Mouse (Mus musculus): ENCODE data around the gene Klhdc8b.

The Klhdc8b gene

DNA sequence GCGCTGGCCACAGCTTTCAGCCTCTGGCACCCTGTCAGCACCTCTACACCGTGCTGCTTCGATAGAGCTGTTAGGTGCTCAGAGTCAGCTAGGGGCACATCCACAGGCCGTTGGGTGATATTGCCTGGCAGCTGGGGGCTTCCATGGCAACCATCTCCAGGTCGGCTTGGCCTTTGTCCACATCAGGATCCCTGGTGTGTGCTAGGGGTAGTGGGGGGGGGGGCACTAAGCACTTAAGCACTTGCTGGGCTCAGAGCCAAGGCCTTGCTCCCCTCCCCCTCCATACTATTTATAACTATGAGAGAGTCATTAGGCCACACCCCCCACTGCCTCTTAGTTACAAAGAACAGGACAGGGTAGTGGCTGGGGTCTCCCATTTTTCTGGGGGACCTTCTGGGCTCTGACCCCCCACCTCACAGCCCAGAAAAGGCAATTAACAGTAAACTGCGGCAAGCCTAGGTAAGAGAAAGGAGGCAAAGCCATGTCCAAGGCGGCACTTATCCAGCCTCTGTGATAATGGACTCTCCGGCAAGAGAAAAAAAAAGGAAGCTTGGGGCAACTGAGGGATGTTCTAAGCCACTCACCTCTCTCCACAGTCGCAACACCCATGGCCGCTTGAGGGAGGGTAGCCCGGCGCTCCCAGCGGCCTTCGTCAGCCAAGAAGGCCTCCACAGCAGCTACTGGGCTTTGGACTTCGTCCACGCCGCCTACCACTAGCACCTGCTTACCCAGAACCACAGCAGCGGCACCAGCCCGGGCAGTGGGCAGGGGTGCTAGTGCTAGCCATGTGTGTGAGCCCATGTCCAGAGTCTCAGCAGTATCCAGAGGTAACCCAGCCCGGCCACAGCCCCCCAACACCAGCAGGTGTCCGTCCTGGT, 10.8 kb downstream of the Klhdc8b start:
- DNase-seq = no peak

DNA sequence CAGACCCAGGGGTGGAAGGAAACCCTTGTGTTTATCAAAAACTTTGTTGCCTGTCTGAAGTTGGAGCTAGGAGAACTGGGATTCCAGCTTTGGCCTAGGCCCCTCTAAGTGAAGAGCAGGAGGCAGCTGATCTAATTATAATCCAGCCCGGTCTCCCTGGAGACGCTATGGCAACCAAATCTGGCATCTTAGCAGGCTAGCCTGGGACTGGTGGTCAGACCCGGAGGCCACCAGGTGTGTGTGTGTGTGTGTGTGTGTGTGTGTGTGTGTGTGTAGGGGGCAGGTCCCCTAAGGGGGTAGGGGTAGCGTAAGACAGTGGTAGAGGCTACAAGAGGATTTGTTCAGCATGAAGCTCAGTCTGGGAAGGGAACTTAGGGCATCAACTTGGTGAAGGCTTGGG, 11.5 kb downstream of the Klhdc8b start:
- DNase-seq = no peak

DNA sequence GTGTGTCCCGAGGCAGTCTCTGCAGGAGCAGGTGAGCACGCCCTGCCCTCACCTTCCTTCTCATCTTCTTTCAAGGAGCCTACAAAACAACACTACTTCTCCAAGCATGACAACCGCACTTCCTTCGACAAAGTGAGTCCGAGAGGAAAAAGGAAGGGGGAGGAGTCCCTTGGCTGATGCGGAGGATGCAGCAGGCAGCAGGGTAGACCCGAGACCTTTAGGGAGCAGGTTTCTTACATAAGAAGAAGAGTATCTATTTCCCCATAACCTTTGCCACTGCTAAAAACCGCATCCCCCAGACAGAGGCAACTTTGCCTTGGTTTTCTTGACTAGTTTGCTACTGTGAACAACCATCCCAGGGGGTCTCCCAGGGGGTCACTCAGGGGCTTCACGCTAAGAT, 16.3 kb downstream of the Klhdc8b start:
- no peak for DNase-seq

DNA sequence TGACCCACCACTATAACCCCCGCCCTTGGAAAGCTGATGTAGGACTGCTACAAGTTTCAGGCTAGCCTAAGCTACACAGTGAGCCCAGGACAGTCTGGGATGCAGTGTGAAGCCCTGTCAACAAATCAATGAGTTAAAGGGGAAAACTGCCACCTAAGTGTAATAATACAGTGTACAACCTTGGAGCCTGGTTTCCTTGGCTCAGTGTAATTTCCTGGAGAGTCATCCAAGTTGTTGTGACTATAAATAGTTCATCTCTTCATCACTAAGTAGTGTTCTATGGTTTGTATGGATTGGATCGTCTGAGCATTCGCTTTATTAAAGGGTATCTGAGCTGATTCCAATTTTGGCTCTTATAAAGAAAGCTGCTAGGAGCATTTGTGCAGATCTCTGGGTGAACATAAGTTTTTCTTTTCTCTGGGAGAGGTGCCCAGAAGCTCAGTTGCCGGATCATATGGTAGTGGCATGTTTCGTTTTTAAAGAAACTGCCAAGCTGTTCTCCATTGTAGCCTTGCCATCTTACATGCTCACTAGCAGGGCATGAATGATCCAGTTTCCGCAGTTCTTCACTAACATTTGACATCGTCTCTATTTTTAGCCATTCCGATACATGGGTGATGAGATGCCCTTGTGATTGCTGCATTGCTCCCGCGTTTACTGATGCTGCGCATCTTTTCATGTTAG, 20.0 kb downstream of the Klhdc8b start:
- DNase-seq = no peak

DNA sequence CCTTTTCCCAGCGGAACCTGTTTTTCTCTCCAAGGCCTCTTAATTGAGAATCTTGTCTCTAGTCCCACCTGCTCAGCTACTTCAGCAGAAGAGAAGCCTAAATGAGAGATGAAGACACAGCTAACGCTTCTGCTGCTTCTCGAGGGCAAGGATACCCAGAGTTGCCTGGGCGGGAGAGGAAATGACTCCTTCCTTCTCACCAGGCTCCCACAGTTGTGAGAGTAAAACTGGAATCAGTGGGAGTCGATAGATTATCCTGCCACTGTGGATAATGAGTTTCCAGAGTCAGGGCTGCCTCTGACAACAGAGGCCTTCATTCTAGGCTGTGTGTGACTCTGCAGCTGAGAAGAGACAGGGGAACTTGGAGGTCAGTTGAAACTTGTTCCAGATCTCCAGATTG, 20.9 kb downstream of the Klhdc8b start:
- no peak for DNase-seq

DNA sequence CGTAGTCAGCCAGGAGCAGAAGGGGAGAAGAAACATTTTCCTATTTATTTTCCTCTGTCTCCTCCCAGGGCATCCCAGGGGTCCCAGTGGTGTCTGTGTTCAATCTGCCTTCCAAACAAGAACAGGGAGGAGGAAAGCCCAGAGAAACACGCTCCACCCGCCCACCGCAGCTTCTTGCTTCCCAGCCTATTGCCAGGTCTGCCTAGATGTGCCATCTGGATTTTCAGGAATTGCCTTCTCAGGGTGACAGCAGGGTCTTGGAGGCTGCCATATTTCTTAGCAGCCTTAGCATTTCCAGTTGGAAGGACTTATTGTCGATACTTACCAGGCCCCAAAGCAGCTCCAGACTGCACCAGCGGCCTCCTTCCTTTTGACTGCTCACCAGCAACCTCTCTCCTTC, 22.2 kb downstream of the Klhdc8b start:
- no peak for DNase-seq

DNA sequence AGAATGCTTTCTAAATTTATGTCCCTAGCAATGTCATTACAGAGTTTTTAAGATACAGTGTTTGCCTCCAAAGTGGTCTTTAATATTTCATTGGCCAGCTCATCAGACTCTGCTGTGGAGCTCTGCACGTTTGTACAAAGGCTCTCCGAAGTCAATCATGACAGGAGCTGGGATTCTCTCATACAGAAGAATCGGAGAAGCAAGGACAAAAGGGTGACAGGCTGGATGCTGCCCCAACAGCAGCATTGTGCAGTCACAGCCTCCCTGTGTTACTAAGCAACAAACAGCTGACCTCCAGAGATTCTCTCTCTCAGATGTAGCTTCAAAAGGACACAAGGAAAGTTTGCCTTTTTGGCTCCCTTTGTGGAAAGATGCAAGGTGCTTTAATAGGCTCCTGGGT, 25.2 kb downstream of the Klhdc8b start, which contains the start of gene BC048562:
Gene BC048562 (plus strand): TSS at position 301 of the 400 bp plus-strand sequence.
- no peak for DNase-seq

DNA sequence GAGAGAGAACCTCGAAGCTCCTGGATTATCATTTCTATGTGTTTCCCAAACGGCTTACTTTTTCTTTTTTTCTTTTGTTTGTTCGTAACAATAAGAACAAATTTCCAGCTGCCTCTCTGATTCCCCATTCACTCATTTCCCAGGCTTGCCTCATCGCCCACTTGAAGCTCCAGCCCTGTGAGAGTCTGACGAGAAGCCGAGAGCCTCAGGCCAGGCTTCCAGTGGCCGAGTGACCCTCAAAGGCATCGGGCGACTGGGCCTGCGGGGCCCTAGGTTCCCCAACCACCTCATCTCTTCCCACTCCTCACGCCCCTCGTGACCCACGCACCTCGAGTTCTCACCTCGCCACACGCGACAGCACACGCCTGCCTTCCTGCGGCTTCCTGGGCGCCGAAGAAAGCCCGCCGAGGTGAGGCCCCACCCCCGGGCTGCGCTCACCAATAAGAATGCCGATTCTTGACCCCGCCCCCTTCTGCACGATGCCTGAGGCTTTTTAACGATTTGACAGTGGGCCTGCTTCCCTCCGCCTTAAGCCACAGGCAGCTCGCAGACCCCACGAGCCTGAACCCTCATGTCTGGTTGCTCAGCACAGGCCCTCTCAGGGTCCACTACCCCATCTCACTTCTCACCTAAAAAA, 29.8 kb downstream of the Klhdc8b start:
- no peak for DNase-seq

DNA sequence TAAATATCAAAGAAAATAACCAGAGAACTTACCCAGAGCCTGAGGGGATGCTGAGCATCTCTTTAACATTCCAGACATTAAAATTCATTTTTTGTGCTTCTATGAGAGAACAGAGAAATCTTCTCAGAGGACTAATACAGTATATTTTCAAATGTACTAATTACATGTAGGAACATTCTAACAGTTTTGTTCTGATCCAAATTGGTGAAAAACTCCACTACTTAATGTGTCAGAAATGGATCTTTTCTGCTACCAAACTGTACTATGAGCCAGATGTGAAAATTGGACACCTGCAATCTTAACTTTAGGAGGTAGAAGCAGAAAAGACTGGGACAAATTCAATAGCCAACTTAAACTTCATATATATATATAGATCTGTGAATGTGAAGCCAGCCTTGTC, 33.0 kb downstream of the Klhdc8b start, which contains the start of gene Ccdc36:
Gene Ccdc36 (minus strand): TSS at position 101 of the 400 bp plus-strand sequence.
- DNase-seq = no peak

DNA sequence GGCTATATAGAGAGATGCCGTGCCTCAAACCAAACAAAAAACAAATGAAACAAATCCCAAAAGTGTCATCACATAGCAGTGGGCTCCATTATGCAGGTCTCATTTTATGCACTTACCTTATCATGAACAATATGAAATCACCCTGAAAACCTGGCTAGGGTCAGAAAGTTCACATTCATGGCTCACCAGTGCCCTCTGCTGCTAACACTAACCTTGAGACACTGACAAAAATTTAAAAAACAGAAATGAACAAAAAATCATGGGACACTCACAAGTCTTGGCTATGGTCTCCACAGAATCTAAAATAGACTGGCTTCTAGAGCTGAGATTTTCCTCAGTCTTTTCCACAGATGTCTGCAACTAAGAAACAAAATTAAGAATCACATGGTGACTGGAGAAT, 49.2 kb downstream of the Klhdc8b start:
- DNase-seq = no peak

DNA sequence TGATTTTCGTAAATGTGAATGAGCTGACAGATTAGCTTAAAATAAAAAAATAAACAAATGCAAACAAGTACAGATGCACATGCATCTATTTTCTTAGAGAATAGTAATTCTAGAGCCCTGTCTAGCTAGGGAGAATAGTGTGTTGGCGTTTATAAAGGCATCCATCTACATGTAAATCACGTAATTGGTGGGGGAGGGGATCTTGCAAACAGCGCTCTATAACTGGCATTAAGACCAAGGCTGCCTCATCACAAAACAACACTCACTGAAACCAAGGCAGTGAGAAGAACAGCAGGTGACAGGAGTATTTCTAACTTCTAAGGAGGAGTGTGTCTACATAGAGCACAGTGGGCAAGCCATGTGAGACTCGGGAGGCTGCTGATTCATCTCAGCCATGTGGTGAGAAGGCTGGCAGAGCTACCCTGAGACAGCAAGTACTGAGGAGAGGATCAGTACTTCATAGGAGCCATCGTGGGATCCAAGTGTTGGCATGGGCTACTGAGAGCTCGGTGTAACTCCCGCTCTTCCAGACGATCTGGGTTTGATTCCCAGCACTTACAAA, 49.9 kb downstream of the Klhdc8b start:
- DNase-seq = no peak

DNA sequence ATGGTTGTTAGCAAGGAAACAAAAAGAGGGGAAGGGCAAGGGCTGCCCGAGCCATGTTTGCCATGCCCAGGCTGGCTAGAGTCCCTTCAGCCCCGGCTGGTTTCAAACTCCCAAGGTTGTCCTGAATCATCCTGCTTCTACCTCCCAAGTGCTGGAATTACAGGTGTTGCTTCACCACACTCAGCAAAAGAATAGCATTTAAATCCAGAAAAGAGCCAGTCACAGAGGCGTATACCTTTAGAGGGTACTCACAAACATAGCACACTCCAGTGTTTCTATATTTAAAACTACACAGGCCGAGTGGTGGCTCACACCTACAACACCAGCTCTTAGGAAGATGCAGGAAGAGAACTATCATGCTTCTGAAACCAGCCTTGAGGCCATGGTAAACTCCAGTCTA, 51.8 kb downstream of the Klhdc8b start:
- no peak for DNase-seq

DNA sequence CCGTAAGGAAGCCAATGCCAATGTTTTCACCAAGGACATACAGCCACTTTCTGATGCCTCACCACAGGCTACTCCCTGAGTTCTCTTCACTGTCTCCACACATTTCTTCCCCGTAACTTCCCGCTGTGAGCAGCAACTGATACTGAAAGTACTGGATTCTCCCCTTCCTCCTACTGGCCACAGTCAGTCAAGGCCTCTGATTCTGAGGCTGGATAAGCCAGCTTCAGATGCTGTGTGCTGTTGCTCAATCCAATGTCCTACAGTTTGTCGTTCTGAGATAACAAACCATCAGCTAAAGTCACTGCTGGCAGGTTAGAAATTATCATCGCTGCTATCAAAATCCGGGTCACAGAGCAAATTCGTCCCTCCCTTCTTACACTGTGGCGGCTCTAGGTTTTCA, 56.9 kb downstream of the Klhdc8b start:
- DNase-seq = no peak

DNA sequence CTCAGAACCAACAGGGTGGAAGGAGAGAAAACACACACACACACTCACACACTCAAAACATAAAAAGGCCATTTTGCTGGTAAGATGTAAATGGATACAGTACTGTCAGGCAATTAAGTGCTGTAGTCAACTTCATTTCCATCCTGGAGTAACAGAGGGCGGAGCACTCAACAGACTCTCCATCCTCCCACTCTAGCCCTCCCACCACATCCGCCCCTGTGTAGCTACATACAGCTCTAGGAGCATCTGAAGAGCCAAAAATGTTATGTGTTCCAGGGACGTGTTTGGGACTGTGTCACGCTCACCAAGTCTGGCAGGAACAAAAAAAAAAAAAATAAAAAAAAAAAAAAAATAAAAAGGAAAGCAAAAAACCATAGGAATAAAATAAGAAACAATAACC, 58.3 kb downstream of the Klhdc8b start:
- no peak for DNase-seq

DNA sequence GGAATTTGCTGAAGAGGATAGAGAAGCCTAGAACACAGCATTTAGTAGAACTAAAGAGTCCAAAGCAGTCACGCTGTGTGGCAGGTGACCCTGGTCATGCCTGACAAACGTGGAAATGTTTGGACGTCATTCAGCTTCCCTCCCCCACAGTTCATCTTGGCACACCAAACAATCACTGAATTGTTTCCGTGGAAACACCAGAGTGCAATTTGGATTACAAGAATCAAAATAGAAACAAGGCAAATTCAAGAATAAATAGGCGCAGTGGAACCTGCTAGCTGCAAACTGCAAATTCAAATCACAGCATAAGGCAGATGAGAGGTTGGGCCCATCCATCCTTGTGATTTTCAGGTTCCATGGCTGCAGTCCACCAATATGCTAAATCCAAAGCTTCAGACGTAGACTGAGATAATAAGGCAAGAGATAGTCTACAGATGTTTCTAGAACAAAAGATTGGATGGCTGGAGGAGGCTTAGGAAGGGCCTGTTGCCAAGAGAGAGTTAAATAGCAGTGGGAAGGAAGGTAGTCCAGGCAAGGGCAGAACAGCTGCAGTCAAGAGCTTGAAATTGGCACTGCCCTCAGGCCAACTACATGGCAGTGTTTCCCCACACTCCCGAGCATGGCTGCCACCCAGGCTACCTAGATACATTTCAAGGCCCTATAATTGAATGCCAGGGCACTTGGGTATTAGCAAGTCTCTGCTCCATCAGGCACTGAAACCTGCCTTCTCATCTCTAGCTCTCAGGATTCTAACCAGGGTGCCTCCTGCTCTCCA, 60.0 kb downstream of the Klhdc8b start:
- no peak for DNase-seq

DNA sequence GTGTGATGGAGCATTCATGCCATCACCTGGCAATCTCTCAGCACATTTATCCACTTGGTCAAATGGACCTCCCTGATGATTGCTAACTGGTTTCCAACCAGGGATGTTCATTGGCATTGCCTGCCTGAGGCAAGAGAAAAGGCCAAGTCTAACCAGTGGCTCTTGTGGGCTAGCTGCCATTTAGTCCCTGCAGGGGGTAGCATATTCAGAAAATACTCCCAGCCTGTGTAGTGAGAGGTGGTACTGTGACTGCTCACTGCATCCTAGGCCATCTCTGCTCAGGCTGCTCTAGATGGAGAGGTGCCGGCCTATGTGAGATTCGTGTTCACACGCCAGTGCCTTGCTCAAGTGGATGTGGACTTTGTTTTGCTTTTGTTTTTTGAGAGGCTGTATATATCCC, 63.1 kb downstream of the Klhdc8b start:
- no peak for DNase-seq

All from thymus, adult 18-20 months (tissue).